Mouse (Mus musculus) CH12.LX (cell line): ENCODE results near the gene Atp13a5.

Source experiments
- CHD1 ChIP-seq: IDR thresholded peaks from 2 replicates; pipeline ENCODE4 v1.6.1; 2012; ENCODE audit warnings: low read depth, low read length, improper control_type of control experiment, inconsistent platforms
- CTCF ChIP-seq, 2 experiments: IDR thresholded peaks in 1 of 2; conservative IDR thresholded peaks in 1 of 2; 2 replicates each; pipeline ENCODE4 v1.5.1; 2011 to 2012; ENCODE audit warnings: low read depth in 2 of 2, low read length in 2 of 2, improper control_type of control experiment in 1 of 2, inconsistent platforms in 1 of 2, mild to moderate bottlenecking in 1 of 2, moderate library complexity in 1 of 2
- MAX ChIP-seq: IDR thresholded peaks from 2 replicates; pipeline ENCODE4 v1.6.1; 2011; ENCODE audit warnings: low read length, improper control_type of control experiment
- NELFE ChIP-seq: IDR thresholded peaks from 2 replicates; pipeline ENCODE4 v1.6.1; 2011; ENCODE audit warnings: low read depth, low read length, improper control_type of control experiment
- POLR2A ChIP-seq: IDR thresholded peaks from 2 replicates; pipeline ENCODE4 v1.6.1; 2011; ENCODE audit warnings: low read depth, mild to moderate bottlenecking, improper control_type of control experiment, low read length
- SIN3A ChIP-seq: IDR thresholded peaks from 2 replicates; pipeline ENCODE4 v1.6.1; 2012; ENCODE audit warnings: low read length, improper control_type of control experiment, inconsistent platforms
- SMC3 ChIP-seq: IDR thresholded peaks from 2 replicates; pipeline ENCODE4 v1.6.1; 2011; ENCODE audit warnings: low read depth, low read length, improper control_type of control experiment
- ZC3H11A ChIP-seq: IDR thresholded peaks from 2 replicates; pipeline ENCODE4 v1.6.1; 2012; ENCODE audit warnings: low read depth, mild to moderate bottlenecking, inconsistent platforms, low read length, improper control_type of control experiment

DNA sequence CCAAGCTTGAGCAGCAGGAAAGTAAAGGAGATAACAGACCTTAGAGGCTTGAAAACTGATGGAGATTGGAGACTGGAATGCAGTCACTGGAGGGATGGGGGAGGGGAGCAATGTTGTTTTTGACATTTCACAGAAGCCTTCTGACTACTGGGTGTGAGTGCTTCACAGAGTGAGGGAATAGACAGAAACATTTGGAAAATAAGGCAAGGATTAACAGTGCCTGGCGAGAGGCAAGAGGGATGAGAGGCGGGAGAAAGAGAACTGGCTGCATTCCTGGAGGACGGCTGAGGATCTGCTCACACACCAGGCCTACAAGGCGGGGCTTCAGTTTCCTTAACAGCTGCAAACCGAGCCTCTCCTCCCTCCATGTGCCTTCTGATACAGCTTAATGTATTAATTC, 180.1 kb downstream of the Atp13a5 start:
- TF ChIP-seq SIN3A (no peak), MAX (no peak), NELFE (no peak), ZC3H11A (no peak), POLR2A (no peak), SMC3 (no peak), CHD1 (no peak), CTCF (conservative IDR thresholded peaks at IDR 0.05 in 1 of 2, IDR thresholded peaks at IDR 0.05 in 1 of 2; ENCODE audit: low read depth in 2 of 2, low read length in 2 of 2) (no peak)
